Mouse (Mus musculus): ENCODE data around the gene Gm4305.
"Not testable (repeated sequence)": the region's sequence is repeated elsewhere in the genome, so short reads cannot be mapped to it uniquely, and the experiment has no call there.

GRCm38 (mm10) chr10:100350793-100351192 lies at the start of gene Gm4305:
- TF ChIP-seq HCFC1 (IDR thresholded peaks at IDR 0.05; ENCODE audit: borderline replicate concordance, insufficient read depth, low read length); CHD2 (IDR thresholded peaks at IDR 0.05; ENCODE audit: low read depth, low read length); ZC3H11A (IDR thresholded peaks at IDR 0.05; ENCODE audit: borderline replicate concordance, low read depth, low read length); ZNF384 (IDR thresholded peaks at IDR 0.05; ENCODE audit: low read depth, low read length); MAFK (IDR thresholded peaks at IDR 0.05; ENCODE audit: insufficient read depth, low read depth, low read length): not testable (repeated sequence)

Measured in ES-E14 (cell line).